Mouse (Mus musculus): ENCODE results near the gene Dpf3.

GRCm38 (mm10) chr12:83295031-83295430, 192.5 kb downstream of the Dpf3 start:
- no peak for TF ChIP-seq EP300 (IDR thresholded peaks at IDR 0.05; ENCODE audit: low read depth)
- no peak for TF ChIP-seq CTCF (IDR thresholded peaks at IDR 0.05; ENCODE audit: low read depth)
